Mouse (Mus musculus) cerebellum, adult 18-20 months (tissue): ENCODE measurements at regions not wholly inside any gene's neighbourhood (a gene's known extent, or its start where the extent isn't known, plus 50 kb on each side); places are given as distances from the start of the nearest gene placed in this dataset.
A peak's percentile ranks its signal among the peaks of the same experiment; 100 is the strongest.

Experiments used
- DNase-seq, 2 experiments: peaks; one replicate each; pipeline ENCODE4 v3.0.0; 2021

DNA sequence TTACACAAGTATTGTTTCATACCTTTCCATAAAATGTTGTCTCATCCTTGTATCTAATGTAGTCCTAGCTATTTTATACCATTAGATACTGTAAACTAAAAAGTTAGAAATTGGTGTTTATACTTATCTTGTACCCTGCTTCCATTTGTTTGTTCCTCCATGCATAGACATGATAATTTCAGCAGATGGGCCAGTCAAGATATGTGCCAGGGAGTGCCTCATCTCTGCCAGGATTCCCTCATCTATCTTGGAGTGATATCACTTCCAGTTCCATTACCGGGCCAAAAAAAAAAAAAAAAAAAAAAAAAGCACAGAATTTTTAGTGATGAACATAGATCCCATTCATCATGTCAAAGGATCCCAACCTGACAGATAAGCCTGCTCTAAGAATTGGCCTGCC, 79.2 kb upstream of the Gemin8 start:
- DNase-seq: peak; percentile 10 to 12

DNA sequence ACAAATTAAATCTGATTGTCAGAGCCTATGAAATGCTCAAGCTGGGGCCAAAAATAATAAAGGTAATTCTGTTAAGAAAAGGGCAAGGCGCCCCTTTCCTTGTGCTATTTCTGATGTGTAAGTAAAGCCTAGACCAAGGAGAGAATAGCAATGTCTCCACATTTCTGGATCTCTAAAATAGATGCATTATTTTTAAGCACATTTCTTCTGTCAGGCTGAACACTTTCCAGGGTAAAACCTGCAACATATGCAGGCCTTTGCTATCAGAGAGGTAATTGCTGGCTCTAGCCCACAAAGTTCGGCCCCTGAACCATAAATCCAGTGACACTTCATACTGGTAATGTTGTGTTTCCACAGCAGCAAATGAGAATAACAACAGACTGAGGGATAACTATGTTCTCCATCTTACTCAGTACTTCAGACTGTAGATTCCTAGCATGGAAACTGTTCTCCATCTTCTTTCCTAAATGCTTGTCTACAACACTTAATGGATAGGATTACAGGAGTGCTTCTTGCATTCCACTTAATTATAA, 63.0 kb upstream of the Gemin8 start:
- DNase-seq: no peak
